Mouse (Mus musculus) gastrocnemius, postnatal 25 days (tissue): ENCODE measurements around the gene Gpt2. TPM values are rescaled to one million over a fixed set of nuclear protein-coding genes. Genes with fewer than 3 reads are reported as not detected.
A peak's percentile ranks its signal among the peaks of the same experiment; 100 is the strongest.

Experiments used
- DNase-seq: peaks from one replicate; pipeline ENCODE4 v3.0.0; 2022
- total RNA-seq, 2 experiments: library from RNA; stranded (reverse); gene quantifications; 1 replicate in 1 of 2; 2 replicates in 1 of 2; pipeline ENCODE4 v1.2.3; 2021

The Gpt2 gene
- total RNA-seq, 2 experiments from 2014 or later = 153 to 217 TPM

DNA sequence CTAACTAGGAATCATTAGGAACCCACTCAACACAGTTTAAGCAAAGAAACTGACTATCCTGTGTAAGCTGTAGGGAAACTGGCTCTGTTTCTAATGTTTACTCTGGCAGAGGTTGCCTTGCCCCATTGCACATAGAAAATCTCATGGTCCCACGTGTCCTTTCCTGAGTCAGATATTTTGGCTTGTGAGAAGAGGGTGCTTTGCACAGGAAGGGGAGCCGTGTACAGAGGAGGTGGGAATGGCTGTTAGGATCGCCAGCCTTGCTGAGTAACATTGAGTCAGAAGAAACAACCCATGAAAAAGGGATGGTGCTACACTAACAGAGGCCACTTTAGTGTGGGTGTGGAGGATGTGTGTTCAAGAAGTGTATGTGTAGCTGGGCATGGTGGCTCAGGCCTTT lies 36.6 kb downstream of the Gpt2 start:
- no peak for DNase-seq

DNA sequence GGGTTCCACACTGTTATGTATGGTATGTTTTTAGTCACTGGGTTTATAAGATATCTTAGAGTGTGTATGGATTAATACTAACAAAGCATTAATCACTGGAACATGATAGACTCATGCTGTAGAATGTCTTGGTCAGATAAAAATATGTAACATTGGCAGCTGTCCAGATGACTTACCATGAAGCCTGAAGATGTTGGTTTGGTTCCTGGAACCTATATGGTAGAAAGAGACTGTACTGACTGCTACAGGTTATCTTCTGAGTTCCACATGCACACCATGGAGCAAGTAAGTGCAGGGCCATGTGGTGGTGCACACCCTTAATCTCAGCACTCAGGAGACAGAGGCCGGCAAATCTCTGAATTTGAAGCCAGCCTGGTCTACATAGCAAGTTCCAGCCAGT lies 38.3 kb downstream of the Gpt2 start:
- no peak for DNase-seq

DNA sequence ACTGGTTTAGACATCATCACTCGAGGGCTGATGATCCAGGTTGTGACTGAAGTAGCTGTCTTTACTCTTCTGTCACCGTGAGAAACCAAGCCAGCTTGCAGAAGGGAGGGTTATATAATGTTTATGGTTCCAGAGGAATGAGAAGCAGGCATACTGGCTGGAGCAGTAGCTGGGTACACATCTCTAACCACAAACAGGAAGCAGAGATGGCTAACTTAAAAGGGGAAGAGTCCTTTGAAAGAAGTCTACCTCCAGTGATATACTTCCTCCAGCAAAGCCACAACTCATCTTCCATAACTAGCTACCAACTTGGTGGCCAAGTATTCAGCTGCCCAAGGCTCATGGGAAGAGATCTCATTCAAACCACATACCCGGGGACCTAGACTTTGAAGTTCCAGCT lies 39.1 kb downstream of the Gpt2 start:
- DNase-seq = no peak

DNA sequence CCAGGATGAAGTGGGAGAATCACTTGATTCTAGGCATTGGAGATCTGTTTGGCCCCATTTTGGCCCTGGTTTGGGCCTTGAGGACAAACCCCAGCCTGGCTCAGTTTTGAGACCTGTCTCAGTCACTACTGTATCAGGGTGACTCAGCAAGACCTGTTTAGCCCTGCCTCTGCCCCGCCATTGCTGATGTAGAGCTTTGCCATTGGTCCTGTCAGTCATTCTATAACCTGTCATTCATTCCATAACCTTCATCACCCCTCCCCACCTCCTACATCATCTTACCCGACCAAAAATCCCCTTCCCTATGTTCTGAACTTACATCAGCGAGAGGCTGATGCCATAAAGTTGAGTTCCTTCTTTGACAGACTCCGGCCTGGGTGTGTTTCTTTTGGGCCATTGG lies 40.5 kb downstream of the Gpt2 start:
- DNase-seq = no peak

DNA sequence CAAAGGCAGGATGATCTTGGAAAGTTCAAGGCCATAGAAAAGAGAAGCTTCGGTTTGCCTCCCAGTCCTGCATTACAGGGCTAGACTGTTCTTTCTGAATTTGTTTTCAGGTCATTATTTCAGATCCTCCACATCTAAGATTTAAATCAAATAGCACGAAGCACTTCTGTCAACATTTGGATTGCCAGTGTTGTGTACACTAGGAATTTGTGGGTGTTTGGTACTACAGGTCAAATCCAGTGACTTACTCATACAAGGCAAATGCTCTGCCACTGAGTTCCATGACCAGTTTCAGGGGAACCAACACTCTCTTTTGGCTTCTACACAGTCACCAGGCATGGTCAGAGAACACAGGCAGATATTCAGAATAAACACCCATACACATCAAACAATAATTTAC lies 41.1 kb downstream of the Gpt2 start:
- no peak for DNase-seq

DNA sequence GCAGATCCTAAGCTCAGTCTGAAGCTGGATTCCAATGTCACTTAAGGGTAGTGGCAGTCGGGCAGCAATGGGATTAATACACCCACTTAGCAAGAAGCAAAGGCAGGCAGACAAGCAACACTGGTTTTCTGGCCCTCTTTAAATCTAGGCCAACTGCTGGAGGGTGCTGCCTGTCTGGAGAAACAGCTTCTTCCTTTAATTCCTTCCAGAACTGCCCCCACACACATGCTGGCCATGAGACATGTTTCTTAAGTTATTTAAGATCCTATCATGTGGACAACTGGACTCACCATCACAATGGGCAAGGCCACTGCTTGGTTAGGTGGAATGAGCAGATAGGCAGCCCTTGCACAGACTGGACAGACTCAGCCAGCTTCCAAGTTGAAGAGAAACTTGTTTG lies 41.8 kb downstream of the Gpt2 start:
- no peak for DNase-seq

DNA sequence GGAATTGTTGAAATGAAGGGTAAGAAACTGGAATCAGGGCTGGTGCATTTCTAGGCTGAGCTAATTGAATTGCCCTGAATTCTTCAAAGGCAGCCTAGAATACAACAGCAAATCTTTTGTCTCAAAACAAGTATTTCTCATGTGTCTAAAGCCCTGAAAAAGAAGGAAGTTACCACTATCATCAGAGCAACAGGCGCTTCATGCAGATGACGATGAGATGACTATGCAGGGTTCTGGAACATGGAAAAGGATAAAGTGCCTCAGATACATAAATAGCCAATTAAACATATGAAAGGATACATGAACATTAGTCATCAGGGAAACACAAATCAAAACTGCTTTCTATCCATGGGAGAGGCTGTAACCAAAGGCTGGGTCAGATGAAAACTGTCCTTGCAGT lies 44.0 kb downstream of the Gpt2 start:
- no peak for DNase-seq

DNA sequence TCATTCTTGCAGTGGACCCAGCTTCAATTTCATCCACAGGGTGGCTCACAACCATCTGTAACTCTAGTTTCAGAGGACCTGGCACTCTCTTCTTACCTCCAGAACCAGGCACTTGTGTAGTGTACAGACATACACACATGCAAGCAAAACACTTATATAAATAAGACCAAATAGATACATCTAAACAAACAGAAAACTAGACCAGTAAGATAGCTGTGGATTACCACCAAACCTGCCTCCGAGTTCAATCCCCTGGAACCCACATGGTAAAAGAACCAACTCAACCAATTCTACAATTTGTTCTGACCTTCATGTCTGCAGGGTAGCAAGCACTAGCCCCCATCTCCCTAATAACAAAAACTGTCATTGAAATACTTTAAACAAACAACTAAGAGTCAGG lies 59.6 kb downstream of the Gpt2 start:
- DNase-seq = no peak

DNA sequence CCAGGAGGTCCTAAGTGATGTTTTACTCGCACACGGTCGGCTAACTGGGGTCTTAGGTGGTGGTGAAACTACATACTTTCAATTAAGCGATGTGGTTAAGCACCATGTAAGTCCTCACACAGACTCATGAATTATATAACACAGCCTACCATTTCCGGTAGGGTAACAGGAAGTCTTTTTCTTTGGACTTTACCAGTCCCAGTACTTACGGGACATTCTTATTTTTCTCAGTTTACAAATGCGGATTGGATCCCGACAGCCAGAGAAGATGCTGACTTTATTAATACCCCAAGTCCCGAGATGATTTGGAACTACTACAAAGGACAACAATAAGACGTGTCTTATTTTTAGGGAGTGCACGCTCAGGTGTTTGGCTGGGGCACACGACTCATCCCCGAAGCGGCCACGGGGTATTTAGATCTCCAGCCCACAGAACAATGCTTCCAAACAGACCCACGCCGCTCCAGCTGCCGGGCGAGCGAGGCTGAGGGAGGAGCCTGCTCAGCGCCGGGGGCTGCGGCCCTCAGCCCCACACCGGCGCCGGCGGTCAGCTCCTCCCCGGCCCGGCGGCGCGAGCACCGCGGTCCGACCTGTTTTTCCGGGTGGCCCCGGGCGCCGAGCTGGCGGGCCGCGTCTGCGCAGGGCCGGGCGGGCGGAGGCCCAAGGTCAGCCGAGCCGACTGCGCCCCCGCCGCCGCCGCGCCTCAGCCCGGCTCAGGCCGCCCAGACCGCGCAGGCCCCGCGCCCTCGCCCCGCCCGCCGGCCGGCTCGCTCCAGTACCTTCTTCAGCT lies 62.2 kb downstream of the Gpt2 start:
- DNase-seq = peak; percentile 9

DNA sequence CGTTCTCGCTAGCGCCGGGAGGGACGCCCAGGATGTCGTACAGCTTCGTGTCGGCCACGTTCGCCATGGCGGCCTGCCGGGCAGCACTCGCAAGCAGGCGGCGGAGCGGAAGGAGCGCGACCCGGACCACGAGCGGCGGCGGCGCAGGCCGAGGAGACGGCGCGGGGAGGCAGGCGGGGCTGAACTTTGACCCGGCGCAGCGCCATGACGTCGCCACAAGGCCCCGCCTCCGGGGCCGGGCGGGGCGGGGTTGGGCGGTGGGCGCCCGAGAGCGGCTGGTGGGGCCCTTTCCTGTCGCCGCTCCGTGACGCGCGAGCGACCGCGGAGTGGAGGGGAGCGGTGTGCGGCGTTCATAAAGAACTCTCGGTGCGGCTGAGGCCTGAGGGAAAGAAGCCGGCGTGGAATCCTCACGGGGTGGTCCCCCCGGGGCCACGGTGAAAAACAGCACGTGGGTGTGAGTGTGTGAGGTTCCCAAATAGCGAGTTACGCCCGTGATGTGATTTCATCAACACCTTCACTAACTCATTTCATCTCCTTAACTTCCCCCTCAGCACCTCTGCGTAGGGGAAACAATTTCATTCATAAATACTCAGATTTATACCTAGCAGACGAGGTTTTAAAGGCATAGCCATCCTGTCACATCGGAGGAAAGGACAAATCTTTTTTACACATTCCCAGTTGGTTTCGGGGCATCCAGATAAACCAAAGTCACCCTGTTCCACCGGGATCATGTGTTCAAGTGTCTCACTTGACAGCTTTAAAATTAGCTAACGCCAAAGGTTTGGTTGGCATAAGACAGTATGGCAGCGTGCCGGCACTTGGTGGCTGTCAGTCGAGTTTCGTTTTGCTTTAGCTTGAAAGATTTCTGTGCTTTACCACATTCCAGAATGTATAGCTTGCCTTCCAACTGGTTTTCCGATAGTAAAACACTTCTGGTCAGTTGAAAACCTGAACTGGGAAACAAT lies 63.1 kb downstream of the Gpt2 start, which contains the start of gene Dnaja2:
Gene Dnaja2, minus strand, starts transcription at position 164 of the 965 bp plus-strand sequence.
- DNase-seq = peak; percentile 90

DNA sequence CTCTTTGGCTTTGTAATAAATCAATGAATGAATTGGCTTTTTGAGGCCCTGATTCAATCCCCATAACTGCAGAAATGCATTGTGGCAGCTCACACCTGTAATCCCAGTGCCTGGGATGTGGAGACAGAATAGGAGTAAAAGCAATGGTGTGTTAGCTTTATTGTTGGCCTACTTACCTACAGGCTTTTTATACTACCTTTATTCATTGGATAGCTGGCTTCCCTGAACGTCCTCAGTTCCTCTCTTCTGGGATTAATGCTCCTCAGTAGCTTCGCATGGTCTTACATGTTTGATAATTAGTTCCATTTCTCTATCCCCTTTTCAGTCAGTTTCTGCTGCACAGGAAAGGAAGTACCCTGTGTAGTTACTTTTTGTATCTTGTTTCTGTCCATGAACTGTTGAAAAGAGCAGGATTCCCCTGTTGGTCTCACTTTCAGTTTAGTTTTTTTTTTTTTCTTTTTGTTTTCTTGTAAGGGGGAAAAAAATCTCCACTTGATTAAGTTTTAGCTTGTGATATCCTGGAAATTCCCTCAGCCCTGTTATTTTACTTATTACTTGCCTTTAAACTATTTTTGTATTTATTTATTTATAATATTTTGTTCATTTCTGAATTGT lies 64.7 kb downstream of the Gpt2 start:
- DNase-seq = no peak

DNA sequence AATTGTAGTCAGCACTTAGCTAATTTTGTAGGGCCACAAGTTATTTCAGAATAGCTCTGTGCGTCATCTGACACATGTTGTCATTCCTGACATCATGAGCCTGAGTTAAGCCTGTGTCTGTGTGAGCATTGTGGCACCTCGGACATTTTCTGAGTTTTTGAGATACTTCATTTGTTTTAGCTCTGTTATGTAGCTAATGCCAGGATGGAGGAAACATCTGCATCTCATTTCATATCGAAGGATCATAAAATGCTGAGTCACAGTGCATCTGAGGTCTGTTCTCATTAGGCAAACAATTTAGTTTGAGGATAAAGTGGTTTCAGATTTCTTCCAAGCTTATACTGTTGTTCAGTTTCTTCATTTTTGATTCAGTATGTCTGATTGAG lies 65.2 kb downstream of the Gpt2 start:
- DNase-seq = no peak

DNA sequence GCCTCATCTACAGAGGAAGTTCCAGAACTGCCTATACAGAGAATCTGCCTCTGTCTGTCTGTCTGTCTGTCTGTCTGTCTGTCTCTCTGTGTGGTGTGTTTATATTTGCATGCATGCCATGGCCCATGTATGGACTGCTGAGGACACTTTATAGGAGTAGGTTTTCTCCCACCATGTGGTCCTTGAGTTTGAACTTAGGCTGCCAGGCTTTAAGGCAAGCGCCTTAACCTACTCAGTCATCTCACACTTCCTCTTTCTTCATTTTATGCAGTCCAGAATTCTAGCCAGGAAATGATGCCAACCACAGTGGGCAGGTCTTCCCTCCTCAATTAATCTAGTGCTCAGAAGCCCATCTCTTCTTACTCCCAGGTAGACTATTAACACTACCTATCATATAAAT lies 66.8 kb downstream of the Gpt2 start:
- no peak for DNase-seq

DNA sequence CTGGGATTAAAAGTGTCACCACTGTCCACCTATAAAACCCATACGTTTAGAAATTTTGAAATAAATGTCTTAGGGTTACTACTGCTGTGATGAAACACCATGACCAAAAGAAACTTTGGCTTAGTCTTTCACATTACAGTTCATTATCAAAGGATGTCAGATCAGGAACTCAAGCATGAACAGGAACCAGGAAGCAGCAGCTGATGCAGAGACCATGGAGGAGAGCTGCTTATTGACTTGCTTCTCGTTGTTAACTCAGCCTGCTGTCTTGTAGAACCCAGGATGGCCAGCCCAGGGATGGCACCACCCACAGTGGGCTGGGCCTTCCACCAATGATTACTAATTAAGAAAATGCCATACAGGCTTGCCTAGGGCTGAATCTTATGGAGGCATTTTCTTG lies 67.6 kb downstream of the Gpt2 start:
- no peak for DNase-seq

DNA sequence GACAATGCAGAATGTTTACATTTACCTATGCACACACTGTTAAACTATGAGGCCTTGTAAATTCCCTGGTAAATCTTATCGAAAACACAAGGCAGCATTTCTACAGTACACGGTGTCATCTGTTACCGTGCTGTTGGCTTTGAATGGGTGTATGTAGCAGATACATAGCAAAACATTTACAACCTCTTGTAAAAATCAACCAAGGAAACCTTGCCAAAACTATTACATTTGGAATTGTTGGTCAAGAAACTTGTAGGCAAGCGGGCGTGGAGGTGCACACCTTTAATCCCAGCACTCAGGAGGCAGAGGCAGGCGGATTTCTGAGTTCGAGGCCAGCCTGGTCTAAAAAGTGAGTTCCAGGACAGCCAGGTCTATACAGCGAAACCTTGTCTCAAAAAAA lies 71.0 kb downstream of the Gpt2 start:
- no peak for DNase-seq

DNA sequence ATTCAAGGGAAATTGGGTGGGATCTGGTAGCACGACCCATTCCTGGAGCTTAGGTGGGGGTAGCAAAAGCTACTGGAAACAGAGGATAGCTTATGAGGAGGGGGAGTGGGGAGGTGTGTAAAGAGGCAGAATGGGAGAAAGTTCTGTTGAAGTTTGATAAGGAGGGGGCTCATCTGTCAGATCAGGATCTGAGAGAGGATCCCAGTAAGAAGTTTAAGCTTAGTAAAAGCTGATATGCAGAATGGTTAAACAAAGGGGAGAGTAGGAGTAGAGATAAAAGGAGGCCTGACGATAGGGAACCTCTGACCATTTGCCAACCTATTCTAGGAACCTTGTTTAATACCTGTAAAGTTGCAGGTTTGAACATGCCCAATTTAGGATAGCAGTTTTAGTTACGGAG lies 72.8 kb downstream of the Gpt2 start:
- no peak for DNase-seq

DNA sequence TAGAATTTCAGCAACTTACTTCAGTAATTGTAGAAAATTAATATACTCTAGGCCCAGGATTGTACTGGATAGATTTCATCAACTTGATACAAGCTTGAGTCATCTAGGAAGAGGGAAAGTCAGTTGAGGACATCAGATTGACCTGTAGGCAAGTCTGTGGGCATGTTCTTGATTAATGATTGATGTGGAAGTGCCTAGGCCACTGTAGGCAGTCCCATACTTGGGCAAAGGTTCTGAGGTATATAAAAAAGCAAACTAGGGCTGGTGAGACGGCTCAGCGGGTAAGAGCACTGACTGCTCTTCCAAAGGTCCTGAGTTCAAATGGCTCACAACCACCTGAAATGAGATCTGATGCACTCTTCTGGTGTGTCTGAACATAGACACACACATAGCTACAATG lies 75.4 kb downstream of the Gpt2 start:
- DNase-seq = no peak

DNA sequence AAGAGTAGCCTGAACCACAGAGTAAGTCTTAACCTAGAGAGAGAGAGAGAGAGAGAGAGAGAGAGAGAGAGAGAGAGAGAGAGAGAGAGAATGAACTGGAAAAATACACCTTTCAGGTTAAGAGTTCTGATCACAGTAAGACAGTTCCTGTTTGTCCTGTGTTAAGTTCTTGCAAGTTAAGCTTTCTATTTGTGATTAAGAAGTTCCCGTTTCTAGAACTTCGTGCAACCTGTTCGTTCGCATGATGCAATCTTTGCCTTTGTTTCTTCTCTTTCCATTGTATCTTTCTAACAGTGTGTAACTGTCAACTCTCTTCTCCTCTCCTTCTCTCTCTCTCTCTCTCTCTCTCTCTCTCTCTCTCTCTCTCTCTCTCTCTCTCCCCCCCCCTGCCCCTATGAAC lies 78.1 kb downstream of the Gpt2 start:
- DNase-seq = no peak

DNA sequence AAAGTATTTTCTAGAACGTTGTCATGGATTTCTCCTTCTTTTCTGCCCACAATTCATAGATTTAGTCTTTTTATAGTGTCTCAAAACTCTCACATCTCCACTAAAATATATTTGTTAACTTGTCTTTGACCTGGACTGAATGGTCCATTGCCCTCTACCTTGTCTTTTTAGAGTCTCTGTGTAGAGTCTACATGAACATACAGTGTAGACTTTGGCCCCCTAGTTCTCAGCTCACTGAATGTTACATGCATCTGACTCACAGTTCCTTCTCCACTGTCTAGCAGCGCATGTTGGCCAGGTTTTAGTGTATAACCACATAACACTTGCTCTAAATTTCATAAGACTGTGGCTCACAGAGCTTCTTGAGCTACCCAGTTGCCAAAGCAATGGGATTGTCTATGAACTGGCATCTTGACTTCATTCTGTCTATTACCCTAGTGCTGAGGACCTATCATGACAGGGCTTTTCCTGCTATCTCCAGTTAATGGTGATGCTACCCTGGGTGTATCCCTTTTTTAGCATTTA lies 81.7 kb downstream of the Gpt2 start:
- no peak for DNase-seq
